Mouse (Mus musculus): ENCODE measurements around the gene Asb16. TPM values are rescaled to one million over a fixed set of nuclear protein-coding genes. Genes with fewer than 3 reads are reported as not detected.
A peak's percentile ranks its signal among the peaks of the same experiment; 100 is the strongest.

Gene Asb16
- polyA plus RNA-seq, 1 experiment from 2014 or later = 0.20 TPM

DNA sequence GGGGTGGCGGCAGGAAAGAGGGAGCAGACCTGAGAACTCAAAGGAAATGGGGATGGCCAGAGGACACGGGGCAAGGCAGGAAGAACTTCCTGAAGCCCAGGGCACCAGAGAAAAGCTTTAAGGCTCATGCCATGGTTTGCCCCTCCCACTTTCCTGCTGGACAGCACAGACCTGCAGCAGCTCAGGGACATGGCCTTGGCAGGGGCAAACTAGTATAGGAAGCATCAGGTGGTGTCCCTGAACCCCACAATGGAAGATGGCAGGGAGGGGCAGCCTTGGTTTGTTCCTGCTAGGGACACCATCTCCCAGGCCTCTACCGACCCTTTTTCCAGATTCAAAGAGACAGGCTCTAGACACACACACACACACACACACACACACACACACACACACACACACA lies 36.8 kb downstream of the Asb16 start:
- H3K9me3 ChIP-seq = no peaks in the 10 kb centered on the region
- WGBS = 68% methylated on average over 2 of the region's 3 CpGs
- H3K4me1 ChIP-seq = peaks cover 17% of the 10 kb centered on the region
- no peak overlapping the region for H3K27ac ChIP-seq
- no peak overlapping the region for H3K4me3 ChIP-seq
- H3K4me2 ChIP-seq = no peak overlapping the region
- peaks cover 41% of the 10 kb centered on the region for H3K36me3 ChIP-seq
- no peak overlapping the region for H3K9ac ChIP-seq
- no peaks in the 10 kb centered on the region for H3K27me3 ChIP-seq
- no peak for ATAC-seq (ENCODE audit: insufficient number of reproducible peaks, low FRiP score, low TSS enrichment, low read depth)

DNA sequence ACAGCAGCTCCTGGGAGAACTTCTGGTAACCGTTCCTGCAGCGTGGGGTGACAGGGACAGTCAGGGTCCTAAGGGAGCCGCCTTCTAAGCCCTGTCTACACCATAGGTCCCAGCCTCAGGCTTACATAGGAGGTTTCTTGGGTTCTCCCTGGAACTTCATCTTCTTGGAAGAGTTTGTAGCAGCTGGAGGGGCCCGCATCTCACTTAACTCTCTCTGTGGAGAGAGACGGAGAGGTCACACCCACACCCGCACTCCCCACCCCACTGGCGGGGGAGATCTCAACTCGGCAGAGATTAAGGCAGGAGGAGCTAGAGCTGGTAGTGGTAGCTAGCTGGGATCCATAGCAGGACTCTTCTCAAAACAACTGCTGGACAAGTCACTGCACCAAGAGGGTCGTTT lies 39.6 kb downstream of the Asb16 start:
- Histone ChIP-seq H3K9ac (no peak overlapping the region), H3K4me3 (no peak overlapping the region), H3K36me3 (peaks cover 64% of the 10 kb centered on the region), H3K27ac (no peak overlapping the region), H3K9me3 (no peaks in the 10 kb centered on the region), H3K4me2 (no peak overlapping the region), H3K4me1 (peaks cover 29% of the 10 kb centered on the region), H3K27me3 (no peaks in the 10 kb centered on the region)
- 90% methylated on average over 9 of the region's 9 CpGs for WGBS
- no peak for ATAC-seq (ENCODE audit: insufficient number of reproducible peaks, low FRiP score, low TSS enrichment, low read depth)

DNA sequence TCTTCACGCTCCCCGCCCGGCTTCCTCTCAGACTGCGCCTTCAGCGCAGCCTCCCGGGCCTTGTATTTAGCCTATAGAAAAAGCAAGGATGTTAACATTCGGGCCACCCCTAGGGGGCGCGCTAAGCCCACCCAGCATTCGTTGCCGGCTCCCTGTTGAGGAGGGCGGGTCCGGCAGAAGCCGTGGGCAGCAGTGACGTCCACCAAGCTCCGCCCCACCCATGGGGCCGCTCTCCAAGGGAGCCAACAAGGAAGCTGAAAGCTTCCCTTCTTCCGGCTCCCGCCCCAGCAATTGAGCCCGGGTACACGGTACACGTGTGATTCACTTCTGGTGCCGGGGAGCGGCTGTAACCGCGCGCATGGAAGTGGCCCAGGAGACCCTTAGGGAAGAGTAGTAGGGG lies 40.4 kb downstream of the Asb16 start:
- peak overlapping the region; percentile 69 for H3K4me2 ChIP-seq
- no peaks in the 10 kb centered on the region for H3K27me3 ChIP-seq
- no peaks in the 10 kb centered on the region for H3K9me3 ChIP-seq
- H3K36me3 ChIP-seq = peaks cover 73% of the 10 kb centered on the region
- H3K4me1 ChIP-seq = peaks cover 29% of the 10 kb centered on the region
- 0 out of 2 replicates have a peak overlapping the region, but pooled peaks have one; percentile 23 for H3K9ac ChIP-seq
- peak overlapping the region; percentile 41 for H3K4me3 ChIP-seq
- peak overlapping the region; percentile 79 for H3K27ac ChIP-seq
- WGBS = under 1% methylated on average over 27 of the region's 27 CpGs
- peak; percentile 88 for ATAC-seq (ENCODE audit: insufficient number of reproducible peaks, low FRiP score, low TSS enrichment, low read depth)

DNA sequence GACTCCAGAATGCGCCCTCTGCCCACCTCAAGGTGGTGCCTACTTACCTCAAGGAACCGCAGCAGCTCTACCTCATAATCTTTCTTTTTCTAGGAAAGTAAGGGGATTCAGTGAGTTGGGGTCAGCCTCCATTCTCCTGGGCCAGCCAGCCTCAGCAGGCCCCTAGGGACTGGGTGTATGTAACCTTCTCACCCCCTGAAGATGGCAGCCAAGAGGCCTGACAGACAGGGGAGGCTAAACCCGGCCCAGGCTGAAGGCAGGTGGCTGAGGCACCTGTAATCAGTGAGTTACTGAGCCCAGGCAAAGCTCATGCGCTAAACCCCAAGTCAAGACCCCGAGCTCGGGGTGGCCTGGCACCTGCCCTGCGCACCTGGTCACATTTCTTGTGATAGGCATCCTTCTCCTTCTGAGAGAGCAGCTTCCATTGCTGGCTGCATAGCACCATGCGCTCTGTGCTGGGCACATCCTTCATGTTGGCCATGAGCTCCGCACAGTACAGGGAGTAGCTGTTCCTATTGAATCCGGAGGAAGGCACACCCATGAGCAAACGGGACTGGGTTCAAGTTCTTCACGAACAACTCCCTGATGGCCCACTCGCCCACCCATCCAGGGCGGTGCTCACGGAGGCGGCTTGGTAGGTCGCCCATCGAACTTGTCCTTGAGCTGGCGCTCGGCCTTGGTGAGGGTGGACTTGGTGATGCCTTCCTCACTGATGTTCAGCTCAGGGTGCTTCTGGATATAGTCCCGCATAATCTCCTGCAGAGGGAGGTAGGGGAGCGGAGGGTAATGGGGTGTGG lies 41.5 kb downstream of the Asb16 start:
- peaks cover 30% of the 10 kb centered on the region for H3K4me1 ChIP-seq
- WGBS = 86% methylated on average over 22 of the region's 22 CpGs
- no peaks in the 10 kb centered on the region for H3K9me3 ChIP-seq
- H3K27me3 ChIP-seq = no peaks in the 10 kb centered on the region
- no peak for ATAC-seq (ENCODE audit: insufficient number of reproducible peaks, low FRiP score, low TSS enrichment, low read depth)
- H3K36me3 ChIP-seq = peaks cover 83% of the 10 kb centered on the region
- 0 out of 2 replicates have a peak overlapping the region, but pooled peaks have one; percentile 14 for H3K9ac ChIP-seq
- peak overlapping the region; percentile 41 for H3K4me3 ChIP-seq
- H3K4me2 ChIP-seq = peak overlapping the region; percentile 69
- peak overlapping the region; percentile 79; the same call in 1 of the 2 replicates for H3K27ac ChIP-seq

DNA sequence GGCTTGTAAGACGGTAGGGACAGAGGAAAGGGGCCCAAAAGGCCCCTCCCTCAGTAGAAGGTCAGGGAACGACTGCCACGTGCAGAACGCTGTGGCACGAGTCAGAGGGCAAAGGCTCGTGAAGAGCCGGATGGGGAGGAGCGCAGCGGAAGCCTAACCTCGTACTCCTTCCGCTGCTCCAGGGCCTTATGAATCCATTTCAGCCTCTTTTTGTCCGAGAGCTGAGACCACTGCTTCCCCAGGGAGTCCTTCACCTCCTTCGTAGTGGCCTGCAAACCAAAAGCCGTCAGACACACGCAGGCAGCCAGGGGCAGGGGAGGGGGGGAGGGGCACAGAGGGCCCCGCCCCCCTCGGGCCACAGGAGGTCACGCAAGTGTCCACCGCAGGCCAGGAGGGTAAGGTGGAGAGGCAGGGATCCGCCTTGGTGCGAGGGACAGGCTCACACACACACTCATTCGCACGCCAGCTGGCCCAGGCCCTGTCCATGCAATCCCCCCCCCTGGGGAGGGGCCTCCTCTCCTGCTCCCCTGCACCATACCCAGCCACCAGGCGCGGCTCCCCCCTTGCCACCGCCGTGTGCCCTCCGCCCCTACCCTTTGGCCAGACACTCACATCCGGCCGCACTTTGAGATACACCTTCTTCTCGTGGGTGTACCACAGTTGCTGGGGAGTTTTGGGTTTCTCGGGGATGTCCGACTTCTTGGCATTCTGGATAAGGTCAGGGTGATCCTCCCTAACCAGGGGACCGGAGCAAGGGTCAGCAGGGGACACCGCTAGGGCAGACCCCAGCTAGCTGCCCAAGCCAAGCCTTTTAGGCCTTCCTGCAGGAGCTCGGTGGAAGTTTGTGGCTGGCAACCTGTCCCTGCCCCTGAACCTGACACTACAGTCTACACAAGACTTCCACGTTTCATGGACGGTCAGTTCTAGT lies 42.5 kb downstream of the Asb16 start:
- H3K36me3 ChIP-seq = peaks cover 82% of the 10 kb centered on the region
- H3K4me3 ChIP-seq = no peak overlapping the region
- H3K9ac ChIP-seq = no peak overlapping the region
- no peak overlapping the region for H3K27ac ChIP-seq
- H3K27me3 ChIP-seq = no peaks in the 10 kb centered on the region
- H3K4me1 ChIP-seq = peaks cover 40% of the 10 kb centered on the region
- 49% methylated on average over 37 of the region's 38 CpGs for WGBS
- no peak overlapping the region for H3K4me2 ChIP-seq
- no peaks in the 10 kb centered on the region for H3K9me3 ChIP-seq
- no peak for ATAC-seq (ENCODE audit: insufficient number of reproducible peaks, low FRiP score, low TSS enrichment, low read depth)

DNA sequence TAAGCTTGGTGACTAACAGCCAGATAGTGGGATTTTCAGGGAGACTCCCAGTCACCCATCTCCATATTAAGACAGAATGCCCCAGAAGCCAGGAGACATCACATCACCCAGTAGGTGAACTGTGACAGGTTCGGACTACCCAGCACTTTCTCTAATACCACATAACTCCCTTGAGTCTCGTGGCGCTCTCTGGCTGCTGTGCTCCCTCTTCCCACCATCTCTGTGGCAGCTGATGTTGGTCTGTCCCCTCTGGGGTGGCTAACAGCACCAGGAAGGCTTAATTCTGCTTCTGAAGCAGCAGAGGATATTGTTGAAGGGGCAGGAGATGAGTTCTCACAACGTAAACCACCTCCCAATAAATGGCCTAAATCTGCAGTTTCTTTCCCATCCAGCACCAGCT lies 43.4 kb downstream of the Asb16 start:
- 85% methylated on average over 4 of the region's 4 CpGs for WGBS
- ATAC-seq (ENCODE audit: insufficient number of reproducible peaks, low FRiP score, low TSS enrichment, low read depth) = no peak
- no peak overlapping the region for H3K4me2 ChIP-seq
- peaks cover 45% of the 10 kb centered on the region for H3K4me1 ChIP-seq
- no peaks in the 10 kb centered on the region for H3K27me3 ChIP-seq
- H3K9ac ChIP-seq = no peak overlapping the region
- no peaks in the 10 kb centered on the region for H3K9me3 ChIP-seq
- H3K27ac ChIP-seq = no peak overlapping the region
- peaks cover 72% of the 10 kb centered on the region for H3K36me3 ChIP-seq
- H3K4me3 ChIP-seq = no peak overlapping the region

DNA sequence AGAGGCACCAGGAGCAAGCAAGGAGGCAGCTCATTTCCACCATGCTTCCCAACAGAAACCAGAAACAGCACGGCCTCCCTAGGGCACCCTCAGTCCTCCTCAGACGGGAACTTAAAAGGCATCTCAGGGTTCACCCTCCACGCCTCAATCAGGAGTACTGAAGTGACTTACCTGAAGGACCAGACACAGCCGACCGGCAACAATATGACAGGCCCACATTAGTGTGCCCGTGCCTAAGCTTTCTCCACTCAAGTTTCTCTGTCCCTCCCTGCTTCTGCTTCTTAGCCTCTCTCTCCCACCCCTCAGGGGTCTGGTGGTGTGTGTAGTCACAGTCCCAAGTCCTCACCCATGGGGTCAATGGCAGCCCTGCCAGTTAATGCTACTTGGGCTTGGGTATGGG lies 44.0 kb downstream of the Asb16 start:
- no peaks in the 10 kb centered on the region for H3K9me3 ChIP-seq
- no peak overlapping the region; the same call in 1 of the 2 replicates for H3K27ac ChIP-seq
- peaks cover 66% of the 10 kb centered on the region for H3K36me3 ChIP-seq
- peaks cover 45% of the 10 kb centered on the region for H3K4me1 ChIP-seq
- no peaks in the 10 kb centered on the region for H3K27me3 ChIP-seq
- no peak overlapping the region for H3K4me3 ChIP-seq
- H3K4me2 ChIP-seq = no peak overlapping the region
- ATAC-seq (ENCODE audit: insufficient number of reproducible peaks, low FRiP score, low TSS enrichment, low read depth) = no peak
- 86% methylated on average over 6 of the region's 6 CpGs for WGBS
- no peak overlapping the region for H3K9ac ChIP-seq

DNA sequence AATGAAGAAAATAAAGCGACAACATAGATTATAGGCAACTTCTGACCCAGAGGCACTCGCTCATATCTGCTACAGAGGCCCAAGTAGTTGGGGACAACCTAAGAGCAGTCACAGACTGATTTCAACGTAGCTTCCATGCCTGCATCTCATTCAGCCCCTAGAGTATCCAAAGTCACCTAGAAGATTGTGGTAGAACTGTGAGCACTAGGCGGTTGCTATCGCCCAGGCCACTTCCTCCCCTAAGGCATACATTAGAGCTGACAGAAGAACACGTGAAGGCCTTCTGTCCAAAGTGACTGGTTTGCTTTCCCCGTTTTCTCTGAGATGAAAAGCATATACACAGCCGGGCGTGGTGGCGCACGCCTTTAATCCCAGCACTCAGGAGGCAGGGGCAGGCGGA lies 45.8 kb downstream of the Asb16 start:
- no peak overlapping the region for H3K27ac ChIP-seq
- no peak overlapping the region for H3K9ac ChIP-seq
- no peak overlapping the region for H3K4me3 ChIP-seq
- no peak overlapping the region for H3K4me2 ChIP-seq
- ATAC-seq (ENCODE audit: insufficient number of reproducible peaks, low FRiP score, low TSS enrichment, low read depth) = no peak
- peaks cover 38% of the 10 kb centered on the region for H3K4me1 ChIP-seq
- peaks cover 59% of the 10 kb centered on the region for H3K36me3 ChIP-seq
- no peaks in the 10 kb centered on the region for H3K27me3 ChIP-seq
- 86% methylated on average over 12 of the region's 12 CpGs for whole genome bisulfite sequencing
- no peaks in the 10 kb centered on the region for H3K9me3 ChIP-seq

DNA sequence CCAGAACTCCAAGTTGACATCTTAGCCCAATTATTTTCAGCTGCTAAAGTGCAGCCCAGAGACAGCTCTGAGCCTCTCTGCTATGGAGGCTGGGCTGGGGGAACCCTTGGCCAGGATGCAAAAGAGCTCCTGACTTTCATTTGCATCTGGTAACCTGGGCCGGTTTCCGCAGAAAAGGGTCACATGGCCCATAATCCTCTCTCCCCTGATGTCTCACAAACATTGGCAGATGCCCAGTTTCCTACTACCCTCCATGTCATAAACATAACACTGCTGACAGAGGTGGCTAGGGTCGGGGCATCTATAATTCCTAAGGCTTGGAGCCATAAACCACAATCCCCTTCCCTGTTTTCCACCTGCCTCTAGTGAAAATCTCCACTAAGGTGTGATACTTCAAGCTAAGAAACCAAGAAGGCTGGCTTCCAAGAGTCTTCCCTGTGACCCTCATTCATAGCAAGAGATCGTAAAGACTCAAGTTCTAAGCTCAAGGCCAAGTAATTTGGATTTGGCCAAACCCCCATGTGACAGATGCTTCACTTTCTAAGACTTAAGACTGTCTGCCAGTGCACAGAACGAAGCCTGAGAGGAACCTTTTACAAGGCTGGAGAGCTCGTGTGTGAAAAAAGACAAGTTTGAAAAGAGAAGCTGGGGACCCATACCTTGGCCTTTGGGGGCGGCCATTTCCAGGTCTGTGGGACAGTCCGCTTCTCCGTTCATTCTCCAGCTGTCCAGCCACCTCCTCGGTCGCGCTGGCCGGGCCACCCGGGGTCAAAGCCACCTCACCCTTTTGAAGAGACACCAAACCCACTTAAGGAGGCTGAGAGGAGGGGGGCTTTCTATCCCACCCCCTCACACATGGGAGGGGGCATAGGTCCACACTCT lies 47.4 kb downstream of the Asb16 start:
- ATAC-seq (ENCODE audit: insufficient number of reproducible peaks, low FRiP score, low TSS enrichment, low read depth) = no peak
- peak overlapping the region; percentile 99 for H3K27ac ChIP-seq
- H3K36me3 ChIP-seq = peaks cover 43% of the 10 kb centered on the region
- 10% methylated on average over 14 of the region's 14 CpGs for WGBS
- no peaks in the 10 kb centered on the region for H3K27me3 ChIP-seq
- H3K9ac ChIP-seq = peak overlapping the region; percentile 29
- peak overlapping the region; percentile 73 for H3K4me2 ChIP-seq
- H3K4me3 ChIP-seq = peak overlapping the region; percentile 99
- H3K4me1 ChIP-seq = peaks cover 29% of the 10 kb centered on the region
- no peaks in the 10 kb centered on the region for H3K9me3 ChIP-seq

DNA sequence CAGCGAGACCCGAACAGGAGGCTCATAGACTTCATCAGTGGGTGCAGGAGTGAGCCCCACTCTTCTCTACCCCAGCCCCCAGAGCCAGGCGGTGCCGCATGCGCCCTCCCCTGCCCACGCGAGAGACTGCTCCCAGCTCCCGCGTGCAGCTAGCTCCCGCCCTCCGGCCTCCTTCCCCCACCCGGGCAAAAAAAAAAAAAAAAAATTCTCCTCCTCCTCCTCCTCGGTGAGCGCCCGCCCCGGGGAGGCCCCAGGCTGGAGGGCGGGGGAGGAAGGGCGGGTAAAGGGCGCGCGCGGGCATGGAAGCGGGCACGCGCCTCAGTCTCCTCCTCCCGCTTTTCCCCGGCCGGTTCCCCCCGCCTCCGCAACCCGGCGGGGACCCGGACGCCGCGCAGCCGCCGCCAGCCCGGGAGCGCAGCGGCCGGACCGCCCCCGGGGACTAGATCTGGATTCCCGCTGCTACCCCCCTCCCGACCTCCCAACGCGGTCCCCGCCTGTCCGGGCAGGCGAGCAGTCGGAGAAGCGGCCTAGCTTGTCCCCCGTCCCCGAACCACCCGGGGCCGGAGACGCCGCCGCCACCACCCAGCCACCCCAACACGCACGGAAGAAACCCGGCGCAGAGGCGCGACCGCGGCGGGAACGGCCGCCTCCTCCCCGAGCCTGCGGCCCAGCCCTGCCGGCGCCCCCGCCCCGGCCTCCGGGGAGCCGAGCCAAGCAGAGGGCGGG lies 48.2 kb downstream of the Asb16 start:
- Histone ChIP-seq H3K4me1 (peaks cover 25% of the 10 kb centered on the region), H3K4me3 (peak overlapping the region; percentile 99), H3K4me2 (peak overlapping the region; percentile 73), H3K9me3 (no peaks in the 10 kb centered on the region), H3K27ac (peak overlapping the region; percentile 99), H3K9ac (peak overlapping the region; percentile 99), H3K36me3 (peaks cover 38% of the 10 kb centered on the region), H3K27me3 (no peaks in the 10 kb centered on the region)
- 0 out of 2 replicates have a peak, but pooled peaks have one; percentile 22 for ATAC-seq (ENCODE audit: insufficient number of reproducible peaks, low FRiP score, low TSS enrichment, low read depth)
- 1% methylated on average over 67 of the region's 80 CpGs for WGBS

Measured in limb, embryonic 15.5 days (tissue).